Mouse (Mus musculus): ENCODE measurements at regions not wholly inside any gene's neighbourhood (a gene's known extent, or its start where the extent isn't known, plus 50 kb on each side); places are given as distances from the start of the nearest gene placed in this dataset.
A peak's percentile ranks its signal among the peaks of the same experiment; 100 is the strongest.
"Not testable (repeated sequence)": the region's sequence is repeated elsewhere in the genome, so short reads cannot be mapped to it uniquely, and the experiment has no call there.

DNA sequence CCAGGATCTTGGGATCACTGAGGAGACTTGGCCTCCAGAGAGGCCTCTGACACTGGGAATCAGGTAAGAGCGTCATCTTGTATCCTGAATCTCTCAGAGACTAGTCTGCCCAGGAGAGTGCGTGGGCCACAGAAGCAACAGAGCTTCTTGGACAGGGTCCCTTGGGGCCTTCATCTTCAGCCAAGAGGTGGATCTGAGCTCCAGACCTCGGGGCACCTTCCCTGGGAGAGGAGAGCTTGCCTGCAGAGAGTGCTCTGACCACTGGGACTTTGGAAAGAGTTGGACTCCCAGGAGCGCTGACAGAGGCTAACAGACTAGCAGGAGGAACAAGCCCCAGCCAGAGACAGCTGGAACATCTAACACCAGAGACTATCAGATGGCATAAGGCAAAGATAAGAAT, 73.9 kb upstream of the Gm15319 start:
- H3K36me3 ChIP-seq (ENCODE audit: control insufficient read depth, insufficient read depth, low read length); H3K4me3 ChIP-seq (ENCODE audit: control insufficient read depth, insufficient read depth, low read length); H3K27ac ChIP-seq (ENCODE audit: control insufficient read depth, insufficient read depth, low read length); H3K27me3 ChIP-seq (ENCODE audit: control insufficient read depth, insufficient read depth, low read length); H3K4me1 ChIP-seq (replicated peaks; ENCODE audit: control insufficient read depth, insufficient read depth, low read length): not testable (repeated sequence)
- peak; percentile 29 for DNase-seq
- WGBS = 70% methylated on average over 4 of the region's 4 CpGs

- H3K4me1 ChIP-seq (replicated peaks; ENCODE audit: control insufficient read depth, insufficient read depth, low read length); H3K36me3 ChIP-seq (ENCODE audit: control insufficient read depth, insufficient read depth, low read length); H3K27ac ChIP-seq (ENCODE audit: control insufficient read depth, insufficient read depth, low read length); H3K4me3 ChIP-seq (ENCODE audit: control insufficient read depth, insufficient read depth, low read length); H3K27me3 ChIP-seq (ENCODE audit: control insufficient read depth, insufficient read depth, low read length): not testable (repeated sequence)
- DNase-seq = peak; percentile 13
These were observed 70.2 kb upstream of the Gm15319 start for GRCm38 (mm10) chr8:20433236-20433635.

DNA sequence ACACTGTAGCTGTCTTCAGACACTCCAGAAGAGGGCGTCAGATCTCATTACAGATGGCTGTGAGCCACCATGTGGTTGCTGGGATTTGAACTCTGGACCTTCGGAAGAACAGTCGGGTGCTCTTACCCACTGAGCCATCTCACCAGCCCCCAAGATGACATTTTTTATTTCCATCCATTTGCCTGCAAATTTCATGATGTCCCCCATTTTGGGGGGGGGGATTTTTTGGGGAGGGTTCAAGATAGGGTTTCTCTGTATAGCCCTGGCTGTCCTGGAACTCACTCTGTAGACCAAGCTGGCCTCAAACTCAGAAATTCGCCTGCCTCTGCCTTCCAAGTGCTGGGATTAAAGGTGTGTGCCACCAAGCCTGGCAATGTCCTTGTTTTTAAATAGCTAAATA, 66.5 kb upstream of the Gm15319 start:
- 83% methylated on average over 4 of the region's 4 CpGs for WGBS
- not testable (repeated sequence) for H3K4me3 ChIP-seq (ENCODE audit: control insufficient read depth, insufficient read depth, low read length); H3K4me1 ChIP-seq (replicated peaks; ENCODE audit: control insufficient read depth, insufficient read depth, low read length); H3K27me3 ChIP-seq (ENCODE audit: control insufficient read depth, insufficient read depth, low read length); DNase-seq; H3K36me3 ChIP-seq (ENCODE audit: control insufficient read depth, insufficient read depth, low read length); H3K27ac ChIP-seq (ENCODE audit: control insufficient read depth, insufficient read depth, low read length)

DNA sequence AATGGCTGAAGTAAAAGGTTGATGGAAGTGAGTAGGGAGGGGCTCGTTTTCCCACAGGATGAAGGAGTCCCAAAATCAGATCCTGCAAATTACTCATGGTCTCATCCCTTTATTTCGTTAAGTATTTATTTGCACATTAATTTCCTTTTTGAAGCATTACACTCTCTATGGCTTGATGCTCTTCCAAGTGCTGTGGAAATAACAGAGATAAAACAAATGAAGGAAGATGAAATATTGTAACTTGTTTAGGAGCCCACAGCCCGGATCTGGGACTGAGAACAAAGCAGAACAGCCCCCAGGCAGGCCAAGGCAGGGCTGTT, 61.9 kb upstream of the Gm15319 start:
- not testable (repeated sequence) for H3K36me3 ChIP-seq (ENCODE audit: control insufficient read depth, insufficient read depth, low read length); DNase-seq; H3K4me3 ChIP-seq (ENCODE audit: control insufficient read depth, insufficient read depth, low read length); H3K4me1 ChIP-seq (replicated peaks; ENCODE audit: control insufficient read depth, insufficient read depth, low read length); H3K27ac ChIP-seq (ENCODE audit: control insufficient read depth, insufficient read depth, low read length); H3K27me3 ChIP-seq (ENCODE audit: control insufficient read depth, insufficient read depth, low read length)
- WGBS = 22% methylated on average over 3 of the region's 3 CpGs

DNA sequence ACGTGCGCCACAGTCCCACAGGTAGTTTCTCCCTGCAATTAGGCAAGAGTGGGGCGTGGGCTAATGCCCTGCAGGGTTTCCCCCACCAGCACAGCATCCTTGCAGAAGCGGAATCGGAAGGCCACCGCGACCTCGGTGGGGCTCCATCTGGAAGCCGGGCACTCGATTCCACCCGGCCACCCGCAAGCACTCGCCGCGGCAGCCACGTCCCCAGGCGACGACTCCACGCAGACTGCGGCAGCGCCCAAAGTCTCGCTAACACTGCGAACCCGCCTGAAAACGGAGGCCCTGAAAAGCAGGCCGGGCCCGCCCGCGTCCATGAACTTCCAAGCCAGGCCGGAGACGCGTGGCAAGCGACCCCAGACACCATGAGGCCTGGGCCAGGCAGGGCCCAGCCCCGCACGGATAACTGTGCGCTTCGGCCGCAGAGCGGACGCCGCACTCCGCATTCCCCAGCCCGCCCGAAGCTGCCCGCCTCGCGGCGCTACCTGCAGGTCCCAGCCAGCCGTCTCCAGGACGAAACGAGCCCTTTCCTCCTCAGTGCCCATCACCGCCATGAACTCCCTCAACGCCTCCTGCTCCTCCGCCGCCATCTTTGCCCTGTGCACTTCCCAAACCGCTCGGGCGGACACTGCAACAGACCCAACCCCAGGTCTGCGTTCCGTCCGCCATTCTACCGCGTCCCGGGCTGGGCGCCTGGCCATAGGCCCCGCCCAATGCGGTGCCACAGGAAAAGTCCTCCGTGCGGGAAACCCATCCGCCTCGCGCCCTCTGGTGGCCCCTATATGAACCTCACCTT, 61.3 kb upstream of the Gm15319 start:
- H3K27me3 ChIP-seq (ENCODE audit: control insufficient read depth, insufficient read depth, low read length); H3K4me1 ChIP-seq (replicated peaks; ENCODE audit: control insufficient read depth, insufficient read depth, low read length); H3K36me3 ChIP-seq (ENCODE audit: control insufficient read depth, insufficient read depth, low read length); H3K27ac ChIP-seq (ENCODE audit: control insufficient read depth, insufficient read depth, low read length): not testable (repeated sequence)
- TF ChIP-seq CTCF (IDR thresholded peaks at IDR 0.05; ENCODE audit: borderline replicate concordance, control insufficient read depth, extremely low read depth, insufficient read depth, low read length, poor library complexity) = peak; percentile 79
- TF ChIP-seq POLR2A (IDR thresholded peaks at IDR 0.05; ENCODE audit: control insufficient read depth, extremely low read depth, insufficient read depth, low read length, poor library complexity) = peak; percentile 24; the same call in 1 of the 2 replicates
- H3K4me3 ChIP-seq (ENCODE audit: control insufficient read depth, insufficient read depth, low read length) = peak overlapping the region; percentile 59
- WGBS = 5% methylated on average over 70 of the region's 72 CpGs
- DNase-seq = peak; percentile 100

DNA sequence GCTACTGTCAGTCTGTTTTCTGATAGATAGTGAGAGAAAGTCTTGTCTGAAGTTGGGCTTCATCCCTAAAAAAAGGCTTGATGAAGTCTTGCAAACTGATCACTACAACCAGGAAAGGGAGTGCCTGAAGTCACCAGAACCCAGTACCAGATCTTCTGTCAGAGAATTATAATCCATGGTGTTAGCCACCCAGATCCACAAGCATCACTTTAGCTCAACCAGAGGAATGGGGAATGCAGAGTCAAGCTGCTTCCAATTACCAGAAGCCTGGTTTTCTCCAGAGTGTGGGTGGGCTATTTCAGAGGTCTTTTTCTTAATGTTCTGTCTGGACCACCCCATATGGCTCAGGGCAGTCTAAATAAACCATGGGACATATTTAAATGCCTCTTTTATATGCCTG, 57.8 kb upstream of the Gm15319 start:
- not testable (repeated sequence) for H3K4me3 ChIP-seq (ENCODE audit: control insufficient read depth, insufficient read depth, low read length); H3K27me3 ChIP-seq (ENCODE audit: control insufficient read depth, insufficient read depth, low read length); DNase-seq; H3K27ac ChIP-seq (ENCODE audit: control insufficient read depth, insufficient read depth, low read length); H3K4me1 ChIP-seq (replicated peaks; ENCODE audit: control insufficient read depth, insufficient read depth, low read length); H3K36me3 ChIP-seq (ENCODE audit: control insufficient read depth, insufficient read depth, low read length)

Measured in thymus, adult 2 months (tissue).